Mouse (Mus musculus) heart, postnatal 0 days (tissue): ENCODE results near the gene Prkcb. TPM values are rescaled to one million over a fixed set of nuclear protein-coding genes. Genes with fewer than 3 reads are reported as not detected.

Experiments
- ATAC-seq: fragments of 200-750 bp; cut with Nextera tagmentation; 2 replicates; pipeline ENCODE4 v1.8.0; 2017; ENCODE audit warnings: low read depth, moderate number of reproducible peaks, moderate library complexity; ENCODE audit not compliant: insufficient read depth
- DNase-seq: peaks from one replicate; pipeline ENCODE4 v3.0.0-alpha.2; 2016; ENCODE audit warnings: low spot score
- H3K27ac ChIP-seq: fragments of 300-500 bp; sonication (generic); 2 replicates; pipeline ENCODE4 v1.5.1; 2014; ENCODE audit warnings: low read depth, mild to moderate bottlenecking
- H3K27me3 ChIP-seq: fragments of 300-500 bp; sonication (generic); 2 replicates; pipeline ENCODE4 v1.6.1; 2014; ENCODE audit warnings: low read length, mixed read lengths; ENCODE audit not compliant: control insufficient read depth, insufficient read depth
- H3K36me3 ChIP-seq: fragments of 300-500 bp; sonication (generic); replicated peaks from 2 replicates; pipeline ENCODE4 v1.6.1; 2014; ENCODE audit warnings: low read length, mixed read lengths; ENCODE audit not compliant: control insufficient read depth, insufficient read depth
- H3K4me1 ChIP-seq: fragments of 300-500 bp; sonication (generic); 2 replicates; pipeline ENCODE4 v1.6.1; 2014; ENCODE audit warnings: antibody characterized with exemption; ENCODE audit not compliant: control insufficient read depth, insufficient read depth
- H3K4me2 ChIP-seq: fragments of 300-500 bp; sonication (generic); 2 replicates; pipeline ENCODE4 v1.6.1; 2014; ENCODE audit warnings: low read depth, mild to moderate bottlenecking, low read length, moderate library complexity
- H3K4me3 ChIP-seq: fragments of 300-500 bp; sonication (generic); 2 replicates; pipeline ENCODE4 v1.5.1; 2014; ENCODE audit warnings: low read depth, low read length
- H3K9ac ChIP-seq: fragments of 300-500 bp; sonication (generic); replicated peaks from 2 replicates; pipeline ENCODE4 v1.6.1; 2014; ENCODE audit warnings: low read depth, low read length, mixed read lengths
- H3K9me3 ChIP-seq: fragments of 300-500 bp; sonication (generic); replicated peaks from 2 replicates; pipeline ENCODE4 v1.6.1; 2016; ENCODE audit warnings: low read length; ENCODE audit not compliant: control insufficient read depth
- CTCF ChIP-seq: IDR thresholded peaks from 2 replicates; pipeline ENCODE4 v1.5.1; 2016; ENCODE audit warnings: antibody characterized with exemption, control low read depth, low read depth
- EP300 ChIP-seq: IDR thresholded peaks from 2 replicates; pipeline ENCODE4 v1.6.1; 2016; ENCODE audit warnings: antibody characterized with exemption, low read depth
- WGBS: fragments of 180-500 bp; shearing (Covaris S2); extraction: QIAGEN DNeasy Blood & Tissue Kit; methylation state at CpG from one replicate; pipeline ENCODE4 v1.1.7; 2014; 5-methylcytosine and 5-hydroxymethylcytosine counted together
- polyA plus RNA-seq: library from polyadenylated mRNA; unstranded; fragments of >200 nt; fragmentation: Nextera tagmentation; extraction: Ambion mirVana; gene quantifications from 2 replicates; pipeline ENCODE4 v1.2.1, GENCODE M21; 2015
- total RNA-seq: library from RNA; depleted of rRNA; stranded (reverse); fragments of >200 nt; gene quantifications from 2 replicates; pipeline ENCODE4 v1.2.3, GENCODE M21; 2014; ENCODE audit warnings: low replicate concordance

Prkcb gene
- total and polyA plus RNA-seq, 2 experiments from 2014 or later = 1.1 to 1.9 TPM

- H3K4me1 ChIP-seq = no peaks in the 10 kb centered on the region
- no peak overlapping the region for H3K27ac ChIP-seq
- WGBS = 52% methylated on average over 7 of the region's 7 CpGs
- no peaks in the 10 kb centered on the region for H3K36me3 ChIP-seq
- no peak overlapping the region for H3K4me3 ChIP-seq
- no peak overlapping the region for H3K4me2 ChIP-seq
- no peaks in the 10 kb centered on the region for H3K27me3 ChIP-seq
- H3K9me3 ChIP-seq = no peaks in the 10 kb centered on the region
- TF ChIP-seq EP300 (no peak), CTCF (no peak)
- DNase-seq (no peak), ATAC-seq (no peak)
- no peak overlapping the region for H3K9ac ChIP-seq
These were observed 321.6 kb downstream of the Prkcb start for GRCm38 (mm10) chr7:122610161-122610560.

DNA sequence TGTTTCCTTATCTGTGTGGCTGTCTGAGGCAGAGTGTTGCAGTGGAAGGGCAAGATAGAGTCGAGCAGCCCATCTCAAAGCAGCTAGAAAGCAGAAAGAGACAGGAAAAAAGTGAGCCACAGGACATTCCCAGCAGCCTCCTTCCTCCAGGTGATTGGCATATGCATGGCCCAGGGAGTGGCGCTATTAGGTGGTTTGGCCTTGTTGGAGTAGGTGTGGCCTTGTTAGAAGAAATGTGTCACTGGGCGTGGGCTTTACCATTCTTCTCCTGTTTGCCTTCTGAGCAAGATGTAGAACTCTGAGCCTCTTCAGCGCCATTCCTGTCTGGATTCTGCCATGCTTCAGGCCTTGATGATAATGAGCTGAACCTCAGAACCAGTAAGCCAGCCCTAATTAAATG is 325.3 kb downstream of the Prkcb start:
- DNase-seq (no peak), ATAC-seq (no peak)
- Histone ChIP-seq H3K36me3 (no peaks in the 10 kb centered on the region), H3K9me3 (no peaks in the 10 kb centered on the region), H3K4me1 (no peaks in the 10 kb centered on the region), H3K4me3 (no peak overlapping the region), H3K9ac (no peak overlapping the region), H3K27ac (no peak overlapping the region), H3K4me2 (no peak overlapping the region), H3K27me3 (no peaks in the 10 kb centered on the region)
- WGBS = 72% methylated on average over 4 of the region's 4 CpGs
- TF ChIP-seq CTCF = no peak
- no peak for TF ChIP-seq EP300

GRCm38 (mm10) chr7:122622125-122622774 is 333.7 kb downstream of the Prkcb start:
- no peaks in the 10 kb centered on the region for H3K27me3 ChIP-seq
- no peak overlapping the region for H3K9ac ChIP-seq
- ATAC-seq (no peak), DNase-seq (no peak)
- no peak overlapping the region for H3K4me3 ChIP-seq
- TF ChIP-seq CTCF (no peak), EP300 (no peak)
- H3K9me3 ChIP-seq = no peaks in the 10 kb centered on the region
- H3K36me3 ChIP-seq = no peaks in the 10 kb centered on the region
- H3K4me1 ChIP-seq = no peaks in the 10 kb centered on the region
- 22% methylated on average over 9 of the region's 9 CpGs for WGBS
- no peak overlapping the region for H3K4me2 ChIP-seq
- H3K27ac ChIP-seq = no peak overlapping the region

GRCm38 (mm10) chr7:122623753-122624152 is 335.2 kb downstream of the Prkcb start:
- no peaks in the 10 kb centered on the region for H3K36me3 ChIP-seq
- no peak for TF ChIP-seq CTCF
- TF ChIP-seq EP300 = no peak
- DNase-seq (no peak), ATAC-seq (no peak)
- no peaks in the 10 kb centered on the region for H3K9me3 ChIP-seq
- no peak overlapping the region for H3K4me3 ChIP-seq
- H3K4me2 ChIP-seq = no peak overlapping the region
- no peak overlapping the region for H3K9ac ChIP-seq
- H3K4me1 ChIP-seq = no peaks in the 10 kb centered on the region
- WGBS = 78% methylated on average over 1 of the region's 1 CpGs
- H3K27me3 ChIP-seq = no peaks in the 10 kb centered on the region
- no peak overlapping the region for H3K27ac ChIP-seq

DNA sequence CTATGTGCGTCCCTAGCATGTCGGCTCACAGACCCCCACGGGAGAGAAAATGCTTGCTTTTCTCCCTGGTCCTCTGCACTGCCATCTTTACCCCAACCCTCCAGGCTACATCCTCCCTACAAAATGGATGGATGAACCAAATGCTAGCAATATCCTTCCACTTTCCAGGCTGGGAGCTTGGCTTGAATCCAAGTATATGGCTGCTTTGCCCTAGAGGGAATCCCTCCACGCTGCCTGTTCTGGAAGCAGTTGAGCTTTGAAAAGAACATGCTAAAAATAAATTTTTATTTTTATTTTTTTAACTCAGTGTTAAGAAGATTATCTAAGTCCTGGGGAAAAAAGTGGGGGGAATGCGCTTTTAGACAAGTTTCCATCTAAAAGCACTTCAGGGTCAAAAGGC is 339.5 kb downstream of the Prkcb start:
- Histone ChIP-seq H3K4me1 (no peaks in the 10 kb centered on the region), H3K36me3 (no peaks in the 10 kb centered on the region), H3K9me3 (no peaks in the 10 kb centered on the region), H3K27ac (no peak overlapping the region), H3K9ac (no peak overlapping the region), H3K4me3 (no peak overlapping the region), H3K27me3 (no peaks in the 10 kb centered on the region), H3K4me2 (no peak overlapping the region)
- 70% methylated on average over 5 of the region's 5 CpGs for WGBS
- DNase-seq = peak; percentile 7
- ATAC-seq = no peak
- TF ChIP-seq CTCF = no peak
- no peak for TF ChIP-seq EP300

DNA sequence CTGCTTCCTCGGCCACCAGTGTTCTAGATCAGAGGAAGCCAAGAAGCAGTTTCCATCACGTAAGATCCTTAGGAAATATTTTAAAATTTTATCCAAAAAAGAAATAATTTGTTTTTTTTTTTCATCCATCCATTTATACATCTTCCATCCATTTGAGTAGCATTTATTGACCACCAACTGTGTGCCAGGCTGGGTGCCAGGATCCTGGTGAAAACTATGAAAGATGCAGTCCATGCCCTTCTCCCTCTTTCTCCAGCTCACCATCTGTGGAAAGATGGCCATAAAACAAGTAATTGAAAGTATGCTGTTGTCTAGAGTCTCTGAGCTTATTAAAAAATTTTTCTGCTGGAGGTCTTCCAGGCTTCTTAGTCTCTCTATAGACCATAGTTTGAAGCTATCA is 341.8 kb downstream of the Prkcb start:
- no peak overlapping the region for H3K9ac ChIP-seq
- no peaks in the 10 kb centered on the region for H3K36me3 ChIP-seq
- no peak overlapping the region for H3K27ac ChIP-seq
- H3K4me2 ChIP-seq = no peak overlapping the region
- no peak overlapping the region for H3K4me3 ChIP-seq
- H3K27me3 ChIP-seq = no peaks in the 10 kb centered on the region
- no peaks in the 10 kb centered on the region for H3K9me3 ChIP-seq
- ATAC-seq (no peak), DNase-seq (no peak)
- WGBS = 78% methylated on average over 2 of the region's 2 CpGs
- no peaks in the 10 kb centered on the region for H3K4me1 ChIP-seq
- no peak for TF ChIP-seq CTCF
- no peak for TF ChIP-seq EP300
